11 mouse cellular contexts compared by ENCODE assay signal in the genomic region with DNA sequence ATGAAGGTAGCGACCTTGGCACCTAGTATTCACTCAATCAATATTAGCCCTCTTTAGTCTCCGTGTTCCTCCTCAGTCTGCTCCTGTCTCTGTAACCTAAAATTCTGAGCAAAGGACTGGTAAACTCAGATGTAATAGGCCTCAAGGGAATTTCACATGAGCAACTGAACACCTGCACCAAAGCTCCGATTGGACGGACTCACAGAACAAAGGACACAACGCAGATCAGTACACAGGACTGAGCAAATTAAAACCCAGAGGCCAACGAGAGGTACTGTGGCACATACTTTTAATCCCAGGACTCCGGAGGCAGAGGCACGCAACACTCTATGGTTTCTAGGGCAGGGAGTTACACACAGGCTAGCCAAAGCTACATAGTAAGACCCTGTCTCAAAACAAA. TPM values are rescaled to one million over a fixed set of nuclear protein-coding genes. Genes with fewer than 3 reads are reported as not detected.
A peak's percentile ranks its signal among the peaks of the same experiment; 100 is the strongest.
DNase-seq lines count a peak whose midpoint lies in the region; ATAC-seq and TF ChIP-seq lines count a peak whose summit lies in the region.
"Had no signal": no experiment of that assay in that cellular context is flagged by ENCODE, and none has a peak within 500 bp of the region (broad histone marks: within the 10 kb centered on the region; RNA-seq: fewer than 3 reads in every experiment).

No protein-coding gene starts in this region.

- H3K4me3 ChIP-seq in intestine, embryonic 15.5 days (replicated peaks) = peak overlapping the region; percentile 47; the same call in 1 of the 2 replicates
- no peak overlapping the region for H3K4me3 ChIP-seq in intestine, postnatal 0 days (ENCODE audit: low read depth, low read length)
- H3K4me3 ChIP-seq in embryonic facial prominence, embryonic 15.5 days (replicated peaks) = peak overlapping the region; percentile 50
- H3K4me3 ChIP-seq in hindbrain, embryonic 15.5 days = no peak overlapping the region
- H3K4me3 ChIP-seq in midbrain, embryonic 15.5 days = no peak overlapping the region

- H3K36me3 ChIP-seq in intestine, embryonic 15.5 days = no peaks in the 10 kb centered on the region
- H3K36me3 ChIP-seq in intestine, postnatal 0 days (ENCODE audit: control insufficient read depth, insufficient read depth) = no peaks in the 10 kb centered on the region
- H3K36me3 ChIP-seq in embryonic facial prominence, embryonic 15.5 days = no peaks in the 10 kb centered on the region
- H3K36me3 ChIP-seq in hindbrain, embryonic 15.5 days = no peaks in the 10 kb centered on the region
- H3K36me3 ChIP-seq in midbrain, embryonic 15.5 days (replicated peaks) = no peaks in the 10 kb centered on the region
- H3K36me3 ChIP-seq: heart, embryonic 15.5 days had no signal

- H3K4me1 ChIP-seq in intestine, embryonic 15.5 days (replicated peaks) = peaks cover 12% of the 10 kb centered on the region
- H3K4me1 ChIP-seq in intestine, postnatal 0 days (replicated peaks; ENCODE audit: control insufficient read depth, insufficient read depth, low read length) = no peaks in the 10 kb centered on the region
- H3K4me1 ChIP-seq in embryonic facial prominence, embryonic 15.5 days = peaks cover 21% of the 10 kb centered on the region
- H3K4me1 ChIP-seq in hindbrain, embryonic 15.5 days (replicated peaks) = peaks cover 57% of the 10 kb centered on the region
- peaks cover 59% of the 10 kb centered on the region for H3K4me1 ChIP-seq in midbrain, embryonic 15.5 days

- no peak for DNase-seq in retina, embryonic 14.5 days (ENCODE audit: low spot score)
- DNase-seq in adrenal gland, postnatal 4 days (ENCODE audit: low spot score in 2 of 2) = no peak
- DNase-seq: kidney, adult 9 months; lung, postnatal 14 days had no signal

- ATAC-seq in intestine, embryonic 15.5 days = no peak
- ATAC-seq in intestine, postnatal 0 days = no peak
- ATAC-seq in embryonic facial prominence, embryonic 15.5 days (ENCODE audit: insufficient number of reproducible peaks, low FRiP score, low TSS enrichment, low read depth) = no peak
- no peak for ATAC-seq in hindbrain, embryonic 15.5 days (ENCODE audit: low FRiP score, low read depth)
- ATAC-seq in midbrain, embryonic 15.5 days (replicated peaks) = no peak
- no peak for ATAC-seq in erythroblast, adult 5-6 weeks (replicated peaks; ENCODE audit: low FRiP score, poor library complexity, severe bottlenecking)

- no peak overlapping the region for H3K9ac ChIP-seq in intestine, embryonic 15.5 days
- no peak overlapping the region for H3K9ac ChIP-seq in intestine, postnatal 0 days (ENCODE audit: low read depth, low read length)
- H3K9ac ChIP-seq in embryonic facial prominence, embryonic 15.5 days = no peak overlapping the region
- peak overlapping the region; percentile 53 for H3K9ac ChIP-seq in hindbrain, embryonic 15.5 days
- peak overlapping the region; percentile 64; the same call in 1 of the 2 replicates for H3K9ac ChIP-seq in midbrain, embryonic 15.5 days

- H3K4me2 ChIP-seq in intestine, embryonic 15.5 days (replicated peaks) = 0 out of 2 replicates have a peak overlapping the region, but pooled peaks have one; percentile 93
- H3K4me2 ChIP-seq in intestine, postnatal 0 days (replicated peaks; ENCODE audit: low read depth) = no peak overlapping the region
- peak overlapping the region; percentile 89 for H3K4me2 ChIP-seq in embryonic facial prominence, embryonic 15.5 days (replicated peaks)
- H3K4me2 ChIP-seq in hindbrain, embryonic 15.5 days = peak overlapping the region; percentile 89
- peak overlapping the region; percentile 65 for H3K4me2 ChIP-seq in midbrain, embryonic 15.5 days

- no peak overlapping the region for H3K27ac ChIP-seq in intestine, embryonic 15.5 days
- H3K27ac ChIP-seq in intestine, postnatal 0 days (ENCODE audit: low read depth, low read length) = no peak overlapping the region
- no peak overlapping the region for H3K27ac ChIP-seq in embryonic facial prominence, embryonic 15.5 days (replicated peaks)
- peak overlapping the region; percentile 97 for H3K27ac ChIP-seq in hindbrain, embryonic 15.5 days (replicated peaks)
- peak overlapping the region; percentile 98 for H3K27ac ChIP-seq in midbrain, embryonic 15.5 days
- H3K27ac ChIP-seq: heart, embryonic 15.5 days had no signal

- TF ChIP-seq CTCF in intestine, postnatal 0 days (IDR thresholded peaks at IDR 0.05; ENCODE audit: low read depth) = no peak

- WGBS in intestine, embryonic 15.5 days = 45% methylated on average over 8 of the region's 8 CpGs
- WGBS in intestine, postnatal 0 days = 42% methylated on average over 8 of the region's 8 CpGs
- 28% methylated on average over 8 of the region's 8 CpGs for WGBS in embryonic facial prominence, embryonic 15.5 days
- WGBS in hindbrain, embryonic 15.5 days = 18% methylated on average over 8 of the region's 8 CpGs
- WGBS in midbrain, embryonic 15.5 days = 17% methylated on average over 8 of the region's 8 CpGs

- no peaks in the 10 kb centered on the region for H3K9me3 ChIP-seq in intestine, embryonic 15.5 days
- H3K9me3 ChIP-seq in intestine, postnatal 0 days (ENCODE audit: control insufficient read depth) = no peaks in the 10 kb centered on the region
- H3K9me3 ChIP-seq in embryonic facial prominence, embryonic 15.5 days (replicated peaks) = no peaks in the 10 kb centered on the region
- no peaks in the 10 kb centered on the region for H3K9me3 ChIP-seq in hindbrain, embryonic 15.5 days
- H3K9me3 ChIP-seq in midbrain, embryonic 15.5 days = no peaks in the 10 kb centered on the region
- H3K9me3 ChIP-seq: heart, embryonic 15.5 days had no signal

- peaks cover 85% of the 10 kb centered on the region for H3K27me3 ChIP-seq in intestine, embryonic 15.5 days (replicated peaks)
- H3K27me3 ChIP-seq in intestine, postnatal 0 days (replicated peaks; ENCODE audit: control insufficient read depth, insufficient read depth, low read length) = peaks cover 83% of the 10 kb centered on the region
- peaks cover 84% of the 10 kb centered on the region for H3K27me3 ChIP-seq in embryonic facial prominence, embryonic 15.5 days
- H3K27me3 ChIP-seq in hindbrain, embryonic 15.5 days = peaks cover 3% of the 10 kb centered on the region
- H3K27me3 ChIP-seq in midbrain, embryonic 15.5 days (replicated peaks) = 0 out of 2 replicates have a peak, but pooled peaks cover 5% of the 10 kb centered on the region

RNA-seq across cellular contexts. Expression of a gene that starts 25.9 kb away (rescaled TPM):
- polyA plus RNA-seq in intestine, embryonic 15.5 days (2015; fragmentation: Nextera tagmentation; extraction: Ambion mirVana) = 27.7 and 28.5 TPM in 2 replicates
- 14.2 and 14.4 TPM in 2 replicates for polyA plus RNA-seq in intestine, postnatal 0 days (2015; fragmentation: Nextera tagmentation; extraction: Ambion mirVana)
- polyA plus RNA-seq in embryonic facial prominence, embryonic 15.5 days (2015; fragmentation: Nextera tagmentation; extraction: Ambion mirVana) = 67.2 and 69.0 TPM in 2 replicates
- 40.3 and 43.3 TPM in 2 replicates for polyA plus RNA-seq in hindbrain, embryonic 15.5 days (2015; fragmentation: Nextera tagmentation; extraction: Ambion mirVana)
- 41.9 and 43.0 TPM in 2 replicates for polyA plus RNA-seq in midbrain, embryonic 15.5 days (2015; fragmentation: Nextera tagmentation; extraction: Ambion mirVana)
- total RNA-seq in erythroblast, adult 5-6 weeks (2015; ENCODE audit: low replicate concordance) = 122 and 194 TPM in 2 replicates
- total RNA-seq in erythroblast, adult 5-6 weeks (2017; ENCODE audit: low replicate concordance) = 216 and 452 TPM in 2 replicates
- 100 to 1,000 TPM; 118 to 120 TPM for total RNA-seq in adrenal gland, postnatal 4 days (2021)

Comparison
In these comparisons a context has a peak if more than half of its experiments do, and no peak if none do; other contexts are left out.
1. H3K4me3 ChIP-seq: peak in intestine, embryonic 15.5 days (single experiment) and embryonic facial prominence, embryonic 15.5 days (single experiment); none in intestine, postnatal 0 days (single experiment), hindbrain, embryonic 15.5 days (single experiment) and midbrain, embryonic 15.5 days (single experiment).
2. H3K27ac ChIP-seq: peak in hindbrain, embryonic 15.5 days (single experiment) and midbrain, embryonic 15.5 days (single experiment); none in intestine, embryonic 15.5 days (single experiment), intestine, postnatal 0 days (single experiment) and embryonic facial prominence, embryonic 15.5 days (single experiment).
3. H3K9ac ChIP-seq: peak in hindbrain, embryonic 15.5 days (single experiment) and midbrain, embryonic 15.5 days (single experiment); none in intestine, embryonic 15.5 days (single experiment), intestine, postnatal 0 days (single experiment) and embryonic facial prominence, embryonic 15.5 days (single experiment).